Mouse (Mus musculus) embryonic facial prominence, embryonic 14.5 days (tissue): Measurements from ENCODE around the gene Nexn. TPM values are rescaled to one million over a fixed set of nuclear protein-coding genes. Genes with fewer than 3 reads are reported as not detected.
"Not testable (repeated sequence)": the region's sequence is repeated elsewhere in the genome, so short reads cannot be mapped to it uniquely, and the experiment has no call there.

Experiments used
- ATAC-seq: fragments of 200-750 bp; cut with Nextera tagmentation; 2 replicates; pipeline ENCODE4 v1.8.0; 2017; ENCODE audit warnings: low read depth, moderate number of reproducible peaks, moderate TSS enrichment
- DNase-seq: peaks from one replicate; pipeline ENCODE4 v3.0.0-alpha.2; 2015; ENCODE audit warnings: low spot score
- H3K27ac ChIP-seq: fragments of 300-500 bp; sonication (generic); replicated peaks from 2 replicates; pipeline ENCODE4 v1.5.1; 2014; ENCODE audit warnings: low read depth, mild to moderate bottlenecking, low read length, moderate library complexity
- H3K27me3 ChIP-seq: fragments of 300-500 bp; sonication (generic); replicated peaks from 2 replicates; pipeline ENCODE4 v1.6.1; 2014; ENCODE audit warnings: low read length; ENCODE audit not compliant: control insufficient read depth, insufficient read depth
- H3K36me3 ChIP-seq: fragments of 300-500 bp; sonication (generic); 2 replicates; pipeline ENCODE4 v1.6.1; 2014; ENCODE audit warnings: low read length, mixed read lengths; ENCODE audit not compliant: control insufficient read depth, insufficient read depth
- H3K4me1 ChIP-seq: fragments of 300-500 bp; sonication (generic); 2 replicates; pipeline ENCODE4 v1.6.1; 2014; ENCODE audit warnings: antibody characterized with exemption, low read length; ENCODE audit not compliant: control insufficient read depth, insufficient read depth
- H3K4me2 ChIP-seq: fragments of 300-500 bp; sonication (generic); 2 replicates; pipeline ENCODE4 v1.6.1; 2014; ENCODE audit warnings: low read depth, mild to moderate bottlenecking, low read length, moderate library complexity, mixed read lengths
- H3K4me3 ChIP-seq: fragments of 300-500 bp; sonication (generic); 2 replicates; pipeline ENCODE4 v1.5.1; 2014; ENCODE audit warnings: low read depth, mild to moderate bottlenecking, low read length
- H3K9ac ChIP-seq: fragments of 300-500 bp; sonication (generic); 2 replicates; pipeline ENCODE4 v1.6.1; 2014; ENCODE audit warnings: low read depth, mild to moderate bottlenecking, low read length, moderate library complexity, mixed read lengths
- H3K9me3 ChIP-seq: fragments of 300-500 bp; sonication (generic); 2 replicates; pipeline ENCODE4 v1.6.1; 2016; ENCODE audit warnings: low read length; ENCODE audit not compliant: control insufficient read depth
- WGBS: fragments of 180-500 bp; shearing (Covaris S2); extraction: QIAGEN DNeasy Blood & Tissue Kit; methylation state at CpG from one replicate; pipeline ENCODE4 v1.1.7; 2014; 5-methylcytosine and 5-hydroxymethylcytosine counted together
- polyA plus RNA-seq: library from polyadenylated mRNA; unstranded; fragments of >200 nt; fragmentation: Nextera tagmentation; extraction: Ambion mirVana; gene quantifications from 2 replicates; pipeline ENCODE4 v1.2.1, GENCODE M21; 2014

Nexn gene
- polyA plus RNA-seq, 1 experiment from 2014 or later, result 42.0 TPM

DNA sequence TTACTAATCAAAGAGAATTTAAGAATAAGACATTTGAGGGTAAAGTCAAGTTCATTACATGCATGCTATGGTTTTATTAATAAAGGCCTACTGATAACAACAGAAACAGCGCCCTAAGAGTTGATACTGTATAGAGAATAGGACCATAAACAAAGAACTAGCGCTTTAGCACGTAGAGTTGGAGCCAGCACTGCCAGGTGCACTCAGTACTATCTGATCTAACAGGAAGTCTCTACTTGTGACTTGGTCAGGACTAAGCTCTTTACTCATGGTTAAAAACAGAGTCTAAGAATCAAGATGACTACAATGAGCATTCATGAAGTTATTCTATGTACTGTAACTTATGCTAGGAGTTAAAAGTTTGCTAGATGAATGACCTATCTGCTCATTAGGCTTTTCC is 61.6 kb downstream of the Nexn start:
- WGBS, result 81% methylated on average over 3 of the region's 3 CpGs
- DNase-seq (no peak), ATAC-seq (no peak)
- H3K4me3 ChIP-seq, result no peak overlapping the region
- H3K4me1 ChIP-seq, result peaks cover 5% of the 10 kb centered on the region; the same call in 1 of the 2 replicates
- H3K9me3 ChIP-seq, result no peaks in the 10 kb centered on the region
- no peaks in the 10 kb centered on the region for H3K27me3 ChIP-seq
- no peak overlapping the region for H3K4me2 ChIP-seq
- no peaks in the 10 kb centered on the region for H3K36me3 ChIP-seq
- no peak overlapping the region for H3K9ac ChIP-seq
- no peak overlapping the region for H3K27ac ChIP-seq

DNA sequence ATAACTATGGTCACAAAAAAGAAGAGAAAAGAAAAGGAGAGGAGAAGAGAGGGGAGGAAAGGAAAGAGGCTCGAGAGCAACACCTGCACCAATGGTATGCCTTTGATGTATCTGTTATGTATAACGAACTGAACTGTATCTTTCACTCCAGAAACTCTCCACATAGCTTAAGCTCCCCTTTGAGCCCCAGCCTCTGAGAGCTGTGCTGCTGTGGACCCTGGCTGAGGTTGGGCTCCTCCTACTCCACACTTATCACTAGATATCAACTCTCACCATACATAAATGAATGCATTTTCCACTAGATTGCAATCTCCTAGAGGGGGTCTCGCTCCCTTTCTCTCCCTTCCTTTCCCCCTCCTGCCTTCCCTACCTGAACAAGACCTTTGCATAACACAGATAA is 62.2 kb downstream of the Nexn start:
- ATAC-seq (no peak), DNase-seq (no peak)
- no peak overlapping the region for H3K9ac ChIP-seq
- H3K9me3 ChIP-seq, result no peaks in the 10 kb centered on the region
- H3K4me1 ChIP-seq, result peaks cover 1% of the 10 kb centered on the region; the same call in 1 of the 2 replicates
- no peak overlapping the region for H3K27ac ChIP-seq
- H3K4me3 ChIP-seq, result no peak overlapping the region
- 60% methylated on average over 3 of the region's 3 CpGs for WGBS
- H3K36me3 ChIP-seq, result no peaks in the 10 kb centered on the region
- H3K27me3 ChIP-seq, result no peaks in the 10 kb centered on the region
- no peak overlapping the region for H3K4me2 ChIP-seq

DNA sequence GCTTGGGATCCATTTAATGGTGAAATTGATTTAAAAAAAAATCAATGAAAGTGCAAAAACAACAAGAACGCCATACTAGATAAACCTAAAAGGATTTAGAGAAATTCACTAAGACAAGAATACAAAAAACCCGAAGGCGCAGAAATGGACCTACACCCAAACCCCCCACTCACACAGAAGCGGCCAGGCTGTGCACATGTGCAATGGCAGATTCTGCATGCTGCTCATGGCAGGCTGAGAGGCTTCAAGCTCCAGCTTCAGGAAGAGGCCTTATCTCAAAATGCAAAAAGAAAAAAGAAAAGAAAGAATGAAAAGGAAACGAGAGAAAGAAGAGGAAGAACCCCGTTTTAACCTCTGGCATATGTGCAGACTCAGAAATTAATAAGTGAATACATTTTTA is 62.7 kb downstream of the Nexn start:
- Histone ChIP-seq H3K27me3 (no peaks in the 10 kb centered on the region), H3K4me1 (no peaks in the 10 kb centered on the region), H3K9me3 (no peaks in the 10 kb centered on the region), H3K9ac (no peak overlapping the region), H3K4me3 (no peak overlapping the region), H3K4me2 (no peak overlapping the region), H3K27ac (no peak overlapping the region), H3K36me3 (no peaks in the 10 kb centered on the region)
- 86% methylated on average over 6 of the region's 6 CpGs for WGBS
- ATAC-seq (no peak), DNase-seq (no peak)

DNA sequence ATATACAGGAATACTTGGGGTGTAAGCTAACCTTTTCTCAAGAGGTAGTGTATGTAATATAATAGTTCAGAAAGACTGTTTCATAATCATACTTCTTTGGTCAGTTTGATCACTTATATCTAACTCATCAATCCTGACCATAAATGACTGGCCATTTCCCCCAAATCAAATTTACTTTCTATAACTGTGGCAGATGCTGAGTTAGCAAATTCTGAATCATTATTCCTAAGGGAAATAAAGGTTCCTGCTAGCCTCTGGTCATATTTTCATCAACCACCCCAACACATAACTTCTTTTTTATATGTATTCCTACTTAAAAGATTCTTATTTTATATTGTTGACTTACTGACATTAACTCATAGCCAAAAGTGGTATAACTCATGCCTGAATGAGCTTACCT is 63.2 kb downstream of the Nexn start:
- H3K4me3 ChIP-seq, result no peak overlapping the region
- ATAC-seq (no peak), DNase-seq (no peak)
- H3K4me2 ChIP-seq, result no peak overlapping the region
- no peak overlapping the region for H3K27ac ChIP-seq
- H3K27me3 ChIP-seq, result no peaks in the 10 kb centered on the region
- no peak overlapping the region for H3K9ac ChIP-seq
- H3K9me3 ChIP-seq, result no peaks in the 10 kb centered on the region
- H3K36me3 ChIP-seq, result no peaks in the 10 kb centered on the region
- no peaks in the 10 kb centered on the region for H3K4me1 ChIP-seq

DNA sequence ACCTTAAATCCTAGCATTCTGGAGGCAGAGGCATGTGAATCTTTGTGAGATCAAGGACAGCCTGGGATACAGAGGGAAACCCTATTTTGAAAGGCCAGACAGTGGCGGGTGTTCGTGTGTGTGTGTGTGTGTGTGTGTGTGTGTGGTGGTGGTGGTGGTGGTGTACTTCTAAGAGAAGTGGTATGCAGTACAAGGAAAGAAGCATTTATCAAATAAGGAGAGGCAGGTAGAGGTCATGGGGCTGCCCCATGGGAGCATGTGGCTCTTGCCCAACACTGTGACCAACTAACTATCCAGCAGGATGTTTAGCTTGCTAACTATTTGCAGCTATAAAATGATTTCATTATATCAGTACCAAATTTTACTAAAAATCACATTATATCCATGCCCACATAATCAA is 64.5 kb downstream of the Nexn start:
- WGBS, result 95% methylated on average over 2 of the region's 2 CpGs
- no peak for ATAC-seq

DNA sequence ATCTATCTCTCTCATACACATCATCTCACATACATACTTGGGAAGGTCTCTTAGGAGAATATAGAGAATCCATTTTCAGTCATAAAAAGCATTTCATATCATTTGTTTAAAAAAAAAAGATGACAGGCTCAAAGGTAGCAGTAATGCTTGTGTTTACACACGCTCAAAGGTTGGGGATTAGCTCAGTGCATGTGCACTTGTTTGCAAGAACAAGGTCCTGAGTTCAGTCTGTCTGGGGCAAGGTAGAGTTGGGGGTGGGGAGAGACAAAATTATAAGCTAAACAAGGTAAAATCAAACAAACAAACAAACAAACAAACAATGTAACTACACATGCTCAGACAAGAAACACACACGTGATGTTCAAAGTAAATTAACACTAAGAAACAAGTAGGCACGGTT is 65.0 kb downstream of the Nexn start:
- no peak overlapping the region for H3K9ac ChIP-seq
- 83% methylated on average over 3 of the region's 3 CpGs for WGBS
- H3K9me3 ChIP-seq, result no peaks in the 10 kb centered on the region
- H3K4me1 ChIP-seq, result no peaks in the 10 kb centered on the region
- ATAC-seq (no peak), DNase-seq (no peak)
- H3K27me3 ChIP-seq, result no peaks in the 10 kb centered on the region
- H3K4me2 ChIP-seq, result no peak overlapping the region
- H3K4me3 ChIP-seq, result no peak overlapping the region
- H3K27ac ChIP-seq, result no peak overlapping the region
- H3K36me3 ChIP-seq, result no peaks in the 10 kb centered on the region

More for the DNA sequence above, 64.5 kb downstream of the Nexn start:
- H3K4me3 ChIP-seq, result no peak overlapping the region
- no peaks in the 10 kb centered on the region for H3K4me1 ChIP-seq
- no peaks in the 10 kb centered on the region for H3K36me3 ChIP-seq
- H3K9ac ChIP-seq, result no peak overlapping the region
- H3K27ac ChIP-seq, result no peak overlapping the region
- no peak overlapping the region for H3K4me2 ChIP-seq
- no peak for DNase-seq
- H3K9me3 ChIP-seq, result no peaks in the 10 kb centered on the region
- no peaks in the 10 kb centered on the region for H3K27me3 ChIP-seq

DNA sequence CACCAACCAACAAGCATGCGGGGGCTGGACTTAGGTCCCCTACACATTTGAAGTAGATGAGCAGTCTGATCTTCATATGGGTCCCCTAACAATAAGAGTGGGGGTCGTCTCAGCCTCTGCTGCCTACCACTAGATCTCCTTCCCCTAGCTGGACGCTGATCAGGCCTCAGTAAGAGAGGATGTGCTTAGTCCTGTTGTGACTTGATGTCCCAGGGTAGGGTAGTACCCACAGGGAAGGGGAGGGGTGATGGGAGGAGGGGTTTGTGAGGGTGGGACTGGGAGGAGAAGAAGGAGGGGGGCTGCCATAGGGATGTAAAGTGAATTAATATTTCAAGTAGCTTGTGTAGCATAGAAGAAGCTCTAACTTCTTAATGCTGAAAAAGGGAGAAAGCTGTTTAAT is 67.0 kb downstream of the Nexn start:
- ATAC-seq, result no peak
- no peaks in the 10 kb centered on the region for H3K9me3 ChIP-seq
- no peak overlapping the region for H3K27ac ChIP-seq
- H3K9ac ChIP-seq, result no peak overlapping the region
- no peaks in the 10 kb centered on the region for H3K36me3 ChIP-seq
- no peak overlapping the region for H3K4me3 ChIP-seq
- H3K4me1 ChIP-seq, result no peaks in the 10 kb centered on the region
- DNase-seq, result no peak
- no peaks in the 10 kb centered on the region for H3K27me3 ChIP-seq
- 66% methylated on average over 3 of the region's 3 CpGs for WGBS
- H3K4me2 ChIP-seq, result no peak overlapping the region

DNA sequence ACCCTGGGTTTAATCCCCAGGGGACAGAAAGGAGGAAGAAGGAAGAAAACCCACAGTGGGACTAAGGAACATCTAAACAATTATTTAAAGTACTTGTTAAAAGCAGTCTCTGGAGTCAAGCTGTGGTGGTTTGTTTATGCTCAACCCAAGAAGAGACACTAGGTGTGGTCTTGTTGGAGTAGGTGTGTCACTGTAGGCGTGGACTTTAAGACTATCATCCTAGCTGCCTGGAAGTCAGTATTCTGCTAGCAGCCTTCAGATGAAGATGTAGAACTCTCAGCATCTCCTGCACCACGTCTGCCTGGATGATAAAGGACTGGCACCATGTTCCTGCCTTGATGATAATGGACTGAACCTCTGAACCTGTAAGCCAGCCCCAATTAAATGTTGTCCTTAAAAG is 68.9 kb downstream of the Nexn start:
- peak; percentile 4 for DNase-seq
- not testable (repeated sequence) for ATAC-seq, H3K9ac ChIP-seq, H3K4me2 ChIP-seq, H3K27ac ChIP-seq, H3K4me1 ChIP-seq, H3K9me3 ChIP-seq, H3K36me3 ChIP-seq, H3K4me3 ChIP-seq, H3K27me3 ChIP-seq
- 47% methylated on average over 2 of the region's 2 CpGs for WGBS

DNA sequence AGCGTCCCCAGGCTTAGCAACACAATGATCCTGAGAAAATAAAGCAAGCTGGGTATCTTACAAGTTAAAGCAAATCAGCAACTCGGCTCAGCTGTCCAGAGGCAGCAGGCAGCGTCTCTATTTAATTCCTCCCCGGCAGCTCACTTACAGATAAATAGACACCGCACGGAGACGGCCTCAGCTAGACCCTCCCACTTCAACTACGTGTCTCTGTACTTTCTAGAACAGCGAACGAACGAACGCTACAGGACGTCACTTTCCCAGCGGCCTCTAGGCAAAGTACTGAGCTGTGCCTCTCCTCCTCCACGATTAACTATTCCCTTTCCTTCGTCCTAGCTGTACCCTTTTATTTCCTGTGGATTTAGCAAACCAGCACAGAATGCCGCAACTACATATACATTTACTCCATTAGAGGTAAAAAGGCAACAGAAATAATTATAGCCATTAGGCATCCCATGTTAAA is 72.5 kb downstream of the Nexn start:
- 1% methylated on average over 17 of the region's 17 CpGs for WGBS

More for the DNA sequence above, 72.5 kb downstream of the Nexn start:
- no peaks in the 10 kb centered on the region for H3K36me3 ChIP-seq
- peak overlapping the region; percentile 90 for H3K27ac ChIP-seq
- DNase-seq (peak; percentile 98), ATAC-seq (peak; percentile 99)
- no peaks in the 10 kb centered on the region for H3K9me3 ChIP-seq
- peak overlapping the region; percentile 56 for H3K4me3 ChIP-seq
- H3K27me3 ChIP-seq, result no peaks in the 10 kb centered on the region
- H3K4me2 ChIP-seq, result peak overlapping the region; percentile 63
- H3K4me1 ChIP-seq, result peaks cover 11% of the 10 kb centered on the region
- peak overlapping the region; percentile 73 for H3K9ac ChIP-seq
